Mouse (Mus musculus) frontal cortex, postnatal 14 days (tissue): ENCODE measurements around the gene Banp.

ENCODE experiments used
- DNase-seq, 2 experiments: peaks; one replicate each; pipeline ENCODE4 v3.0.0; 2022; ENCODE audit warnings: low spot score in 2 of 2

Gene Banp

DNA sequence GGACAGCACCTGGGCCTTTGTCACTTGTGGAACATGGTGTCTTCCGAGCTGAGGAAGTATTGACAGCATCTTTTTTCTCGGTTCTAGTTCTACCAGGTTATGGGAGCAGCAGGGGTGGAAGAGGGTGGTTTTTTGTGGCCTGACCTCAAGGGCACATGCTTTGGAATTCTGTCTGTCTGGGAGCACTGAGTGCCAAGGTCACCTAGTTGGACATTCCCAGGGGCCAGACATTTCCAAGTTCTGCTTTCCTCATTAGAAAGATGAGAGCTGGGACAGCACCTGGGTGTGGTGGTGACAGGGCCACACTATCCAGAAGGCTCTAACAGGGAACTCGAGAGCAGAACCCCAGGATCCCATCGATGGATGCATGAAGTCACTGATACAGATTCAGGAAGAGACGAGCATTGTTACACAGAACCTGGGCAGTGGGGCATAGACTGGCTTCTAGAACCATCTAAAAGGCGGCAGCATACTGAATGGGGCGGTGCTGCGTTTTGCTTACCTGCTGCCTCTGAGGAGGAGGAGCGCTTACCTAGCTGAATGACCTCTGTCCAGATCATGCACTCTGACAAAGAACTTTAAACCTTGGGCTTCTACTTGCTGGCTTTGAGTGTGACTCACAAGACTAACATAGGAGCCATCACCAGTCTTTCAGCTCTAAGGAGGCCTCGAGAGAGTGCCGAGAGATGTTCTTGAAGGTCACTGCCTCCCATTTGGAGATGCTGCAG, 31.4 kb downstream of the Banp start:
- DNase-seq, result no peak

DNA sequence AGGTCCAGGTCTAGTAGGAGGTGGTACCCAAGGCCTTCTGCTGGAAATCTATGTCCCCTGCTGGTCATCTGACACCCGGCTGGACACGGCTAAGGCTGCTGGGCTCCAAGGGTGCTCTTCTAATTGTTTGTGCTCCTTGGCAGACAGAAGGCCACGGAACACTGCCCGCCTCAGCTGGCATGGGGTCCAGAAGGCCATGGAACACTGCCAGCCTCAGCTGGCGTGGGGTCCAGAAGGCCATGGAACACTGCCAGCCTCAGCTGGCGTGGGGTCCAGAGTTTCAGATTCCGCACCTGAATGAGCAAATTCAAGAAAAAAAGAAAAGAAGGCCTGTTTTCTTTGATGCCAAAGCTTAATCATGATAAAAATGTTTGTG, 32.0 kb downstream of the Banp start:
- peak in 1 of 2 experiments; percentile 34 for DNase-seq

DNA sequence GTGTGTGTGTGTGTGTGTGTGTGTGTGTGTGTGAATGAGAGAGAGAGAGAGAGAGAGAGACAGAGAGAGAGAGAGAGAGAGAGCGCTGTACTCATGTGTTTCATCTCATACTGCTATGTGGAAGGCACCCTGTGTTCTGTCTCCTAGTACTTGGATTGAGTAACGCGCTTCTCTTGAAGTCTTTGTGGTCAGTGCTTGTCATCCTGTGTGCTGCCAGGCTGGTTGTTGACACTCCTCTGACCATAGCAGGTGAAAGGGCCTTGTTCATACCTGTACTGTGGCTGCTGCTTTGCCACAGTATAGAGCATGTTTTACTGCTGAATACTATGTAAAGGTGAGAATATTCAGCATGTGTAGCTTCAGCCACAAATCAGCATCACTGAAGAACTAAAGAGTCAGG, 36.1 kb downstream of the Banp start:
- no peak for DNase-seq

DNA sequence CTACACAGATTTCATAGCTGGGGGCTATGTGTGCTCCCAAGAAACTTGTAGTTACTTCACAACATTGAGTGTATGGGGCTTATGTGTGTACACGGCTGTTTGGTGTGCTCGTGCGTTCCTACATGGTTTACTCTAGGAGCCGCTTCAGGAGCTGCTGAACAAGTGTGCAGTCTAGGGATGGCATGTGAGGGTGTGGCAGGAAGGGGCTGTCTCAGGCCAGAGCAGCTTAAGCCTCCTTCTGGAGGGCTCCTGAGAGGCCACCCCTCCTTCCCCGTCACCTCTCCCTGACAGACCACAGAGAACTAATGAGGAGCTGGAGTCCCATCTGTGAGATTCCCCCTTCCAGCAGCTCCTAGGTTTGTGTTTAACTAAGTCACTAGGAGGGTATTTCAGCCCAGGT, 38.3 kb downstream of the Banp start:
- DNase-seq, result no peak

DNA sequence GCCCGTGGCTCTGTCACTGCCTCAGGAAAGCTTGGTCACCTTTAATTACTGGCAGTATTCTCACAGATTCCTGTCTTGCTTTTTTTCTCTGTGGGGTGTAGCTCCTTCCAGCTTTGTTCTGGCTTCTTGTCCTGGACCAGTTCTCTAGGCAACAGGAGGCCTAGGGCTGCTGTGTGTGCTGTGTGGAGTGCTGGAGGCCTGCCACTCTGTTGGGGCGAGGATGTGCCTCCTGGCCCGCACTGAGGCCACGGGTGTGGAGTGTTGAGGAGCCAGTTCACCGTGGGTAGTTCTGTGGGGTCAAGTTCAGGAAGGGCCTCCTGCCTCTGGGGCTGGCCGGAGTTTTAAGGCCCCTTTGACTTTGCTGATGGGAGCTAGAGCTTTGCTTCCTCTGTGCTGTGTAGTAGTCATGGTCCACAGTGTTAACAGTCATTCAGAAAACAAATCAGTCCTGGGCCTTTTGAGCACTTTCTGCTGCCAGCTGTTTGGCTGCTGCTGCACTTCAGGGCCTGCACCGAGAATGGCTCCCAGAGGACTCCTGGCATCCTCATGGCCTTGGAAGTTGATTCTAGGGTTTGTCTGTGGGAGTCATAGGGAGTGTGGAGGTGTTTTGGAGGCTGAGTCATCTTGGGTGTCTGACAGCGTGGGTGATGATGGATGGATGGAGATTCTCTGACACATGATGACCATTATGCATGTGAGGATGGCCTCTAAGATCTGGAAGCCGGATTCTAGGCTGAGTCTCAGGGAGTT, 41.1 kb downstream of the Banp start:
- DNase-seq, result no peak

DNA sequence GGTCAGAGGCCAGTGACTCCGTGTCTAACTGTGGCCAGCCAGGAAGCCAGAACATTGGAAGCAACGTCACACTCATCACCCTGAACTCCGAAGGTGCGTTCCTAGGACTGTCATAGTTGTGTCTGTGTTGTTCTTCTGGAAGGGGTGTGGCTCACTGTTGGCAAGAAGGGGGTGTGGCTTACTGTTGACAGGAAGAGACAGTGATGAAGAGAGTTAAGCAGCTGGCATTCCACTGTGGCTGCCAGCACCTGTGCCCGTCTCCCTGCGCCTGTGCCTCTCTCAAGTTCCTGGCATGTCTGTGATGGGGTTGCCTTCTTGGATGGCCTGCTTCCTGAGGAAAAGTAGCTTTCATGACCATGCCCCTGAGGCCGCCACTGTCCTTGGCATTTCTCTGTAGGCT, 42.1 kb downstream of the Banp start:
- no peak for DNase-seq

DNA sequence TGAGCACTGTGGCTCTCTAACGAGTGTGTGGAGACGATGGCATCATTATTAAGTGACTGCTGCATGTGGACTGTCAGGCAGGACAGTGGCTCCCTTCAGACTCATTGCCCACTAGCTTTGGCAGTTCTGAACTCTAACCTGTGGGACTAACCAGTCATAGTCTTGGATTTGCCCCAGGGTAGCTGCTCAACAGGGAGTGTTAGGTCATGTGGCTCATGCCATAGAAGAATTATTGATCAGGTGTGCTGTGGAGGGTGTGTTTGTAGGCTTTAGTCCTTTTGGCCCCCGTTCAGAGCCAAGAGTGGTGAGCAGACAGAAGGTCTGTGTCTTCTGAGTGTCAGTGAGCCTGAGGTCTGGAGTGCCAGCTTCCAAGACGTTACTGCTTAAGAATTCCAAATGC, 43.4 kb downstream of the Banp start:
- DNase-seq, result no peak

DNA sequence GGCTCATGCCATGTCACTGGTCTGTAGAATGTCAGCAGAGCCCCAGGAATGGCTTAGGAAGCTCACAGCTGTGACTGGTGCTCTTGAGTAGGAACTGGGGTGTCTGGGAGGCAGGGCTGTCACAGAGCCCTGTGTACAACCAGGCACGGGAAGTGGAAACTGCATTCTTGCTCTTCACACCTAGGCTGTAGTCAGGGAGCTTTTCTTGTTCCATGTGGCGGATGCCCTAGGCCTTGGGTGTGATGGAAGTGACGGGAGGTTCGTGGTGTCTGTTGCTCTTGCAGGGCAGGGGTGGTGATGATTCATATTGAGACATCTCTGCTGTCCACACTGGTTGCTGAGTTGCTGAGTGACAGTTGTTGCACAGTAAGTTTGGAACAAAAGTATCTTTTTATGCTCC, 45.6 kb downstream of the Banp start:
- no peak for DNase-seq

DNA sequence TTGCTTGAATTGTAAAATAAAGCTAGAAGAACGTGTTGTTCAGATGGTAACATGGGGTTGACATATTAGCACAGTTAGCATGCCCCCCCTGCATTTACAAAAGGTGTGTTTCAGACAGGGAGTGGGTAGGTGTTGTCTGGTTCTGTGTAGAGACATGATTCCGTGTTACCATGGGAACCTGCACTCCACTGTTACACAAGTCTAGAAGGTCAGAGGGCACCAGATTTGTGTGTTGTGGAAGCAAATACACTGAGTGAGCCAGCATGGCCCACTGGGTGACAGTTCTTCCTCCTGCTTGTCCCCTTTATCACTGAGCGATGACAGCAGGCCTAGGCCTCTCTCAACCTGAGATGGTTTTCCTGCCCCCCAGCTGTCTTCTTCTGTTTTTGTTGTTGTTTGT, 46.3 kb downstream of the Banp start:
- DNase-seq, result no peak

DNA sequence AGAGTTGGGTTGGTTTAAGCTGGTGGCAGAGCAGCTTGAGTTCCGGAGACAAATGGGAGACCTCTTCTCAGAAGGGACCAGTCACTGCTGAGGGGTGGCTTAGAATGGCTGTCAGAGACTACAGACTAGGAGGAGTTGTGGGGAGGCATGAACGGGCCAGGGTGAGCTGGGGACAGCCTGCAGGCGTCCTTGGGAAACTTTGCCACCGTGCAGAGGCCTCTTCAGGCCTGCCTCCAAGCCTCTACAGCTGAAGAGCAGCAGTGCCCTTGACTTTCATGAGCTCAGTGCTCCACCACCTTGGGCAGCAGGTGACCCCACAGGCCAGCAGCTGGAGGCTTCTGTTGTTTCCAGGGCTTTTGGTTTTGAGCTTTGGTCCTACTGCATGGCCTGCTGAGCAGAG, 49.1 kb downstream of the Banp start:
- DNase-seq, result no peak

DNA sequence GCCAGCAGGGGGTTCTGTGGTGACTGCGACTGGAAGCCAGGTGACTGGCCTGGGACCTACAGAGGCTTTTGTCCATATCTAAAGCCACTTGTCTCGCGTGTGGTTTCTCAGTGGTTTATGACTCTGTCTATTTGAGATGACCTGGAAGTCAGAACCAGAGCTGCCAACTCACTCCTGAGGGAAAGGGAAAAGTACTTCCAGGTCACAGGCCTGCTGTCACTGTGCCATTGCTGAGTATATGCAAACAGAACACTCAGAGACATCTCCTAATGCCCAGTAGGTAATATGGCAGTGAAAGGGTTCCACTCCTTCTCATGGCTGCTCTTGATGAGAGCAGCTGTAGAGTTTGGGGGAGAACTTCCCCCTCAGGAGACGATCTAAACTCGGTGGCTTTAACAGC, 49.7 kb downstream of the Banp start:
- no peak for DNase-seq

DNA sequence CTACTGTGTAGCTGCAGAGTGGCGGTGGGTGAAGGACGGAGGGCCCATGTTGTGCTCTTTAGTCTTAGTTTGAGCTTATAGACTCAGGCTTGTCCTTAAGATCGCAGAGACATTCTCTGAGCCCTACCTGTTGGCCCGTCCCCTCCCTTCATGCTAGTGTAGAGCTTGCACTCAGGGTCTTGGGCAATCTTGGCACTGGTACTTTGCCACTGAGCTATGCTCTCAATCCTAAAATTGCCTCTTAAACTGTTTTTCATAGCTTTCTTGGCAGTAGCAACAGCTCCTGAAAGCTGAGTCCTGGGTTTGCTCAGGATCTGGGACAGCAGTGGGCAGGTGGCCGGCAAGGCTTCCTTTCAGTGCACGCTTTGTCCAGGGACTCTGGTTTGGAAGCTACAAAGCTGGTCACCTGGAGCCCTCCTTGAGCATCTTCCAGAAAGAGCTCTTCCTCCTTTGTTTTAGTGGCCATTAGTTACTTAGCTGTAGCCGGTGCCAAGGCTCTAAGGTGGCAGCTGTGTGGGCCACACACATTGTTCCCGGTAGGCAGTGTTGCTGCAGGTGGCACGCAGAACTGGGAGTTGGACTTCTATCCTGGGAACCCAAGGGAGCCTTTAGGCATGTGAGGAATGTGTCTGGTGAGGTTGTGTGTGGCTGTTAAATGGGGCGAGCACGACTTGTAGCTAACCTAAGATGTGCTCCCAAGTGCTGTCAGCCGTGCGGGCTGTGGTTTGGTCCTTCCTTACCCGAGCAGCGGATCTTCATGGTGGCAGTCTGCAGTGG, 52.0 kb downstream of the Banp start:
- DNase-seq, result no peak

DNA sequence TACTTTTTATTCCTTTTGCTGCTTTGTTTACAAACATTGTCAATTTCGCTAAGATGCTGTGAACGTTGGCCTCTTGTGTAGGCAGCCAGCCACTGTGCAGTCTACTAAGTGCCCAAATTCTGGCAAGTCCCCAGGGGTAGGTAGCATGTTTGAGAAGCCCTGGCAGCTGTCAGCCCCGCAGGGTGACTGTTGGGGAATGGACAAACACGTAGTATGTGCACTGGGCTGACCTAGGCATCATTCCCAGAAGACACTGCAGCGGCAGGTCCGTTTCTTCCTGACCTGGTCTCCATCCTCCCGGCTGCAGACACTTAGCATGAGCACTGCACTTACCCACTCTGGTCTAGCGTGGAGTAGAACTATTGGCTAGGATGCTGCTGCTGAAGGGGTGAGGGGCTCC, 54.1 kb downstream of the Banp start:
- no peak for DNase-seq

DNA sequence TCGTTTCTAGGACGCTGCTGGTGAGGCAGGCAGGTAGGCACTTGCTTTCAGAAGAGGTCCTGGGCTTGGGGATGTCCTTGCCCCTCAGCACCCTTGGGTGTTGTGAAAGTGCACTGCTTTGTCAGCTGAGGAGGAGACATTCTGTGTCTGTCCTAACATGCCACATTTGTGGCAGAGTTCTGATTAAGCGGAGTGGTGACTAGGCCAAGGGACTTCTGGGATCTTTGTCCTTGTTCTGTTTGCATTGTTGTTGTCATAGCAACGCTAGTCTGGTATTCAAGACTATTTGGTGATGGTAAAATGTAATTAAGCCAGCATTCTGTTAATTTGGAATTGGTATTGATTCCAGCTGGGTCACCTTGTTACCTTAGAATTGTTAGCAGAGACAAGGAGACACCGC, 54.6 kb downstream of the Banp start:
- DNase-seq, result no peak

DNA sequence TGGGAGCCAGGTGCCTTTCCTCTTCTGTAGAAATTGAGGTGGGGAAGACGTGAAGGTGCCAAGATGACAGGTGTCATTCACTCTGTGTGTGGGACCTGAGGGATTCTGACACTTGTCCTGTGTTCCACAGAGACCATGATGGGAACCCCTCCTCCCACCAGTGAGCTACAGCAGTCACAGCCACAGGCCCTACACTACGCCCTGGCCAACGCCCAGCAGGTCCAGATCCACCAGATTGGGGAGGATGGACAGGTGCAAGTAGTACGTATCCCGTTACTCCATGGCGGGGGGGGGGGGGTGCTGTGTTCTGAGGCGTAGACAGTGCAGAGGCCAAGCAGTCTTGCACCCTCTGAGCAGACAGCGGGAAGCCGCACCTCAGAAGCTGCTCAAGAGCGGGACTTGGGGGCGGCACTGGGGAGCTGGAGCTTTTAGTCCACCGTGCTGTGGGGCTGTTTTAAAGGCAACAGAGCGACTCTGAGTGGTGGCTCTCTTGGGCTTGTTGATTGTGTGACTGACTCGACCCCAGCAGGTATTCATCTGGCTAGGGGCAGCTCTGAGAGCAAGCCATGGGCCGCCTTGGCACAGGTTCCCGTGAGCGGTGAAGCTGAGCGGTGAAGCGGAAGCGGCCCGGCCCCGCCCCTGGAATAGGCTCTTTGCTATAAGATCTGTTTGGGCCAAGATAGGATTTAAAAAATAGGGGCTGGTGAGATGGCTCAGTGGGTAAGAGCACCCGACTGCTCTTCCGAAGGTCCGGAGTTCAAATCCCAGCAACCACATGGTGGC, 56.1 kb downstream of the Banp start:
- DNase-seq, result no peak

DNA sequence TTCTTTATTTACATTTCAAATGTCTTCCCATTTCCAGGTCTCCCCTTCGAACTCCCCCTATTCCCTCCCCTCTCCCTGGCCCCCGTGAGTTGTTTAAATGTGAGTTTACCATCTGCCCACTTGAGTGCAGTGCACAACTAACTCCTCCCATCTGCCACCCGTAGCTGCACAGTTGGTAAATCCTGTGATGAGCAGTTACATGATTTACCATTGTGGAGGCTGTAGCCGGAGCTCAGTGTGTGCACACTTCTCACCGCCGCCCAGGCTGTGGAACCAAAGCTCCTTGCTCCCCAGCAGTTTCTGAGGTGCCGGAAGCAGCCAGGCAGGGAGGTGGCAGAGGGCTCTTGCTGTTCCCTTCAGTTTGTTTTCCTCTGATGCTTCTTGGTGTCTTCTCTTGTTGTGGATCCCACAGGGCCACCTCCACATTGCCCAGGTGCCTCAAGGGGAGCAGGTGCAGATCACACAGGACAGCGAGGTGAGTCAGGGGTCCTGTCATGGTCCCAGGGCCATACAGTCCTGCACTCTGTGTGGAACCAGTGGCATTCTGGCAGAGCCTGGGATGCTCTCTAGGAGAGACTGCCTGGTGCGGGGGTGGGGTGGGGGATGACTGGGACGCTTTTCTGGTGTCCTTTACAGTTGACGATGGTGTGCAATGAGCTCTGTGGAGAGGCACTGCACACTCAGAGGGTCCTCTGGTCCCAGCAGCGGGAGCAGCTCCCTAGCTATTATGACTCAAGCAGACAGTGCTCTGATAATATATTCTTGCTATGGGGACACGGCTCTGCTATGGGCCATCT, 57.3 kb downstream of the Banp start:
- no peak for DNase-seq

DNA sequence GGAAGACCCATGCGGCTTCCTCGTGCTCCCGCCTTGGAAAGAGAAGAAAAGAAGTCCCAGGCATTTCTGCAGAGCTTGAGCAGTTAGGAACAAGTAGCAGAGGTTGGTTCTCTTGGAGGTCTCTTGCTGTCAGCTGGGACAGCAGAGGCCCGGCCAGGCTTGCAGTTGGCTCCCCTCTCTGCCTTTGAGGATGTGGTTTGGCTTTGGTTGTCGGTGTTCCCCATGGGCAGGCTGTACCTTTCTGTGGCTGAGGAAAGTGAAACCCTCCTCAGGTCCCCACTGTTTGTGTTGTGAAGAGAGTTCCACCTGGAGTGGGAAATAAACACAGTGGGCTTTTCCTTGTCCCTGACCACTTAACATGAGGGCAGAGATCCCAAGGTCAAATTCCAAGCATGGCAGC, 58.8 kb downstream of the Banp start:
- DNase-seq, result no peak

DNA sequence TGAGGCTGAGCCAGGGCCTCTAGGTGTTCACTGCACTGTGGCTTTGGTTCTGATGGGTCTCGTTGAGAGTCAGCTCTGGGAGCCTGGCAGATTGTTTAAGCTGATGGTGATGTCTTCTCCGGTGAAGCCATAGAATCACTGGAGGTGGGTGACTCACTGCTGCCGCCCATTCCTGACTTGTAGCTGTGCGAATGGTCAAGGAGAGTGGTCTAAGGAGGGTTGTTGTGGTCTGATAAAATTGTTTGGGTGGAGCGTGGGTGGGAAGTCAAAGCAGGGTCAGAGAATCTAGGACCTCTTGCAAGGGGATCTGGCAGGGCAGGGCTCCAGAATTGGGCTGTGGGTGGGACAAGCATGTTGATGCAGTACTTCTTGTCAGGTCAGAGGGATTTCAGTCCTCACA, 61.1 kb downstream of the Banp start:
- no peak for DNase-seq

DNA sequence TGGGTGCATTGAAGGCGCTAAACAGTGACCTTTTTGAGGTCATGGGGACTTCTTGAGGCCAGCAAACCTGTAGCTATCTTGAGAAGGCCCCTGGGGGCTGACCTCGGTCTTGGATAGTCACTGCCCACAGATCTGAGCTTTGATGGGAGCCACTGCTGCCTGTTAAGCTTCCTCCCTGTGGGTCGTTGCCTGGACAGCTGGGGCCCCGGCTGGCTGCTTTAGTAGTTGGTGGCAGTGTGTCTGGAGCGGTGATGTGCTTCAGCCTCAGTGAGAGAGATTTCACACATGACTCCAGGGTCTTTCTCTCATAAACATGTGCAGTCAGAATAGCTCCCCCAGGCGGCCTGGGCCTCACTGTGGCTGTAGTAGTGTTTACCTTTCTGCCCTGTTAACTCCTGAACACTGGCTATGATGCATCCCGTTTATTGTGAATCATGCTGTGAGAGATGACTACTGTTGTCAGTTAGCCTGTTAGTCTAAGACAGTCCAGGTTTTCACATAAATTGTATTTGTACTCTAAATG, 61.6 kb downstream of the Banp start:
- no peak for DNase-seq

DNA sequence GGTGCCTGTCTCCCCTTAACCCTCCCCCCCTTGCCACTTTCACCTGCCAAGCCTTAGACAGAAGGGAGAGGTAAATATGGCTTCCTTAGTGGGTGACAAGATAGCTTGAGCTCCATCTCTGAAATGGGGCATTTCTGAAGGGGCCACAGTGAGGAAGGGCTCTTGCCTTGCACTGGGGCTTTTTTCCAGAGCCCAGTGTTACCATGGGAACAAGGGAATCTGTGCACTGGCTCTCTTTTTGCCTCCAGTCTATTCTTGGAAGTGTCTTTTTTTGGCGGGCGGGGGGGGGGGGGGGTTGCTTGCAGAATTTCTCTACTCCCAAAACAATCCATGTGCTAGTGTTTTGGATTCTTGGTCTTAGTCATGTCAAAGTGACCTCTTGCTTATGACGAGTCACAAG, 65.1 kb downstream of the Banp start:
- DNase-seq, result no peak
